Comparison of ENCODE assay signal across 9 mouse cellular contexts in the genomic region with DNA sequence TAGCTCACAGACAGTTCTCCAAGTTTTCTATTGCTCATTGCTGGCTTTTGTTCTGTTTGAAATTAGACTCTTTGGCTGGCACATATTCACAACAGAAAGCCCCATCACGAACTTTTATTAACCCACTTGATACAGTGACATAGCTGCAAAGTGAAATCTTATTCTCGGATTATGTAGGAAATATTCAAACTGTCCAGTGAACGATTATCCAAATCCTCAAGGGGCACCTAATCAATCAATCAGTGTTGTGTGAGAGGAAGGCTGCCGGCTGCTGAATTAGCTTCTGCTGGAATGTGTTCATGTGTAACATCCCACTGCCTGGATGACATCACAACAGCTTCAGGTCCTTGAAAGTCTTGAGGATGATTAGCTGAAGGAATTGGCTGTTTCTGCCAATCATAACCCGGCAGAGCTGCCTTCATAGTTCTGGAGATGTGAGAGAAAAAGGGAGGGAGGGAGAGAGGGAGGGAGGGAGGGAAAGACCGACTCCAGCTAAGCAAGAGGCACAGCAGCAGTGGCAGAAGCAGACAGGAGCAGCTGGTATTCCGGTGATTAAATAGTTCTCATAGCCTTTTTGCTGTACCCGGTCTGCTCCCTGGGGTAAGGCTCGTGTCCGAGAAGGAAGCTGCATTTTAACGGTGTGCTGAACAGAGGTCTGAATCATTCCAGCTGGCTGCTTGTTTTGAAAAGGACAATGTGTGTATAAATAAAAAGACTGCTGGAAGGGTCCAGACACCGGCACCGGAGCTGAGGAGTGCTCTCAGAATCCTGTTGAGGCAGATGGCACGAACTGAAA. TPM values are rescaled to one million over a fixed set of nuclear protein-coding genes. Genes with fewer than 3 reads are reported as not detected.
DNase-seq lines count a peak whose midpoint lies in the region; ATAC-seq and TF ChIP-seq lines count a peak whose summit lies in the region.
"Had no signal": no experiment of that assay in that cellular context is flagged by ENCODE, and none has a peak within 500 bp of the region (broad histone marks: within the 10 kb centered on the region; RNA-seq: fewer than 3 reads in every experiment).

Gene Ndst4 (plus strand): TSS at position 476 of the 796 bp plus-strand sequence.

- peak within 1 kb of the TSS; percentile 54 for H3K4me3 ChIP-seq in heart, embryonic 16.5 days (ENCODE audit: low read length)
- H3K4me3 ChIP-seq in embryonic facial prominence, embryonic 10.5 days = peak within 1 kb of the TSS; percentile 47
- H3K4me3 ChIP-seq in hindbrain, embryonic 14.5 days (replicated peaks; ENCODE audit: low read length) = peak within 1 kb of the TSS; percentile 42
- peak within 1 kb of the TSS; percentile 38 for H3K4me3 ChIP-seq in limb, embryonic 10.5 days
- peak within 1 kb of the TSS; percentile 48 for H3K4me3 ChIP-seq in midbrain, postnatal 0 days (ENCODE audit: low read depth, low read length)

- 21% methylated on average over 14 of the region's 14 CpGs for WGBS in heart, embryonic 16.5 days
- 22% methylated on average over 14 of the region's 14 CpGs for WGBS in embryonic facial prominence, embryonic 10.5 days
- WGBS in hindbrain, embryonic 14.5 days = 4% methylated on average over 14 of the region's 14 CpGs
- WGBS in limb, embryonic 10.5 days = 37% methylated on average over 14 of the region's 14 CpGs
- WGBS in midbrain, postnatal 0 days = 9% methylated on average over 14 of the region's 14 CpGs

- no peaks in the 10 kb centered on the region for H3K36me3 ChIP-seq in heart, embryonic 16.5 days (ENCODE audit: control insufficient read depth, insufficient read depth)
- no peaks in the 10 kb centered on the region for H3K36me3 ChIP-seq in embryonic facial prominence, embryonic 10.5 days (replicated peaks)
- no peaks in the 10 kb centered on the region for H3K36me3 ChIP-seq in hindbrain, embryonic 14.5 days (replicated peaks; ENCODE audit: control insufficient read depth, insufficient read depth)
- H3K36me3 ChIP-seq in limb, embryonic 10.5 days = no peaks in the 10 kb centered on the region
- H3K36me3 ChIP-seq in midbrain, postnatal 0 days (ENCODE audit: insufficient read depth, low read length) = no peaks in the 10 kb centered on the region

- no peak for DNase-seq in heart, adult 11 months
- DNase-seq in embryonic facial prominence, embryonic 10.5 days (ENCODE audit: low spot score) = peak; percentile 45
- peak; percentile 57 for DNase-seq in hindbrain, embryonic 14.5 days (ENCODE audit: low spot score)
- DNase-seq in limb, embryonic 10.5 days (ENCODE audit: low spot score) = peak; percentile 47
- peak; percentile 77 for DNase-seq in midbrain, postnatal 0 days (ENCODE audit: low spot score)
- DNase-seq in spleen, adult 12 weeks (ENCODE audit: low spot score) = no peak

- H3K27me3 ChIP-seq in heart, embryonic 16.5 days (ENCODE audit: control insufficient read depth, insufficient read depth, low read length) = no peaks in the 10 kb centered on the region
- no peaks in the 10 kb centered on the region for H3K27me3 ChIP-seq in embryonic facial prominence, embryonic 10.5 days (replicated peaks; ENCODE audit: low read depth, poor library complexity, severe bottlenecking)
- no peaks in the 10 kb centered on the region for H3K27me3 ChIP-seq in hindbrain, embryonic 14.5 days (ENCODE audit: control insufficient read depth, insufficient read depth, low read length)
- H3K27me3 ChIP-seq in limb, embryonic 10.5 days (ENCODE audit: low read depth, poor library complexity, severe bottlenecking) = no peaks in the 10 kb centered on the region
- H3K27me3 ChIP-seq in midbrain, postnatal 0 days (ENCODE audit: insufficient read depth, low read length) = no peaks in the 10 kb centered on the region

- no peak within 1 kb of the TSS for H3K27ac ChIP-seq in heart, embryonic 16.5 days (ENCODE audit: low read length)
- no peak within 1 kb of the TSS; the same call in 1 of the 2 replicates for H3K27ac ChIP-seq in embryonic facial prominence, embryonic 10.5 days (replicated peaks)
- H3K27ac ChIP-seq in hindbrain, embryonic 14.5 days = peak within 1 kb of the TSS; percentile 76
- H3K27ac ChIP-seq in limb, embryonic 10.5 days = peak within 1 kb of the TSS; percentile 48; the same call in 1 of the 2 replicates
- H3K27ac ChIP-seq in midbrain, postnatal 0 days (ENCODE audit: low read depth, low read length) = peak within 1 kb of the TSS; percentile 57

- ATAC-seq in heart, embryonic 16.5 days (replicated peaks; ENCODE audit: extremely low read depth, insufficient read depth, low FRiP score) = 0 out of 2 replicates have a peak, but pooled peaks have one; percentile 37
- peak; percentile 95 for ATAC-seq in hindbrain, embryonic 14.5 days (ENCODE audit: low FRiP score)
- ATAC-seq in midbrain, postnatal 0 days (ENCODE audit: low FRiP score) = peak; percentile 89
- no peak for ATAC-seq in erythroblast, adult 5-6 weeks (replicated peaks; ENCODE audit: low FRiP score, poor library complexity, severe bottlenecking)

- no peaks in the 10 kb centered on the region for H3K9me3 ChIP-seq in heart, embryonic 16.5 days (replicated peaks; ENCODE audit: control insufficient read depth, low read length)
- no peaks in the 10 kb centered on the region for H3K9me3 ChIP-seq in embryonic facial prominence, embryonic 10.5 days
- no peaks in the 10 kb centered on the region for H3K9me3 ChIP-seq in hindbrain, embryonic 14.5 days (ENCODE audit: control insufficient read depth, low read length)
- no peaks in the 10 kb centered on the region for H3K9me3 ChIP-seq in limb, embryonic 10.5 days (replicated peaks)
- no peaks in the 10 kb centered on the region for H3K9me3 ChIP-seq in midbrain, postnatal 0 days (ENCODE audit: low read length)

- TF ChIP-seq CTCF in midbrain, postnatal 0 days (IDR thresholded peaks at IDR 0.05) = no peak

- H3K4me1 ChIP-seq in heart, embryonic 16.5 days (ENCODE audit: control insufficient read depth, insufficient read depth, low read length) = peaks cover 5% of the 10 kb centered on the region; the same call in 1 of the 2 replicates
- peaks cover 15% of the 10 kb centered on the region for H3K4me1 ChIP-seq in embryonic facial prominence, embryonic 10.5 days
- H3K4me1 ChIP-seq in hindbrain, embryonic 14.5 days (replicated peaks; ENCODE audit: control insufficient read depth, insufficient read depth, low read length) = no peaks in the 10 kb centered on the region
- H3K4me1 ChIP-seq in limb, embryonic 10.5 days = peaks cover 15% of the 10 kb centered on the region
- H3K4me1 ChIP-seq in midbrain, postnatal 0 days (ENCODE audit: insufficient read depth, low read length) = no peaks in the 10 kb centered on the region

- peak within 1 kb of the TSS; percentile 45 for H3K9ac ChIP-seq in heart, embryonic 16.5 days (ENCODE audit: low read length)
- peak within 1 kb of the TSS; percentile 62 for H3K9ac ChIP-seq in hindbrain, embryonic 14.5 days
- peak within 1 kb of the TSS; percentile 60 for H3K9ac ChIP-seq in midbrain, postnatal 0 days (replicated peaks; ENCODE audit: low read length, poor library complexity, severe bottlenecking)

- peak within 1 kb of the TSS; percentile 55 for H3K4me2 ChIP-seq in heart, embryonic 16.5 days (ENCODE audit: low read depth, low read length)
- peak within 1 kb of the TSS; percentile 58 for H3K4me2 ChIP-seq in hindbrain, embryonic 14.5 days (replicated peaks)
- peak within 1 kb of the TSS; percentile 56 for H3K4me2 ChIP-seq in midbrain, postnatal 0 days (ENCODE audit: low read depth, low read length, poor library complexity, severe bottlenecking)

RNA-seq across cellular contexts. Expression of gene Ndst4, which starts in this region (rescaled TPM):
- polyA plus RNA-seq in heart, embryonic 16.5 days (2015; fragmentation: Nextera tagmentation; extraction: Ambion mirVana) = 0.20 and 0.66 TPM in 2 replicates
- 0.11 and 0.34 TPM in 2 replicates for polyA plus RNA-seq in embryonic facial prominence, embryonic 10.5 days (2016; fragmentation: Nextera tagmentation; extraction: Ambion mirVana)
- polyA plus RNA-seq in hindbrain, embryonic 14.5 days (2014; fragmentation: Nextera tagmentation; extraction: Ambion mirVana) = 3.6 and 6.7 TPM in 2 replicates
- polyA plus RNA-seq in limb, embryonic 10.5 days (2016; fragmentation: Nextera tagmentation; extraction: Ambion mirVana) = 0.03 and 0.20 TPM in 2 replicates
- total RNA-seq in midbrain, postnatal 0 days (2014; rRNA removed) = 49.1 and 49.4 TPM in 2 replicates
- polyA plus RNA-seq in midbrain, postnatal 0 days (2015; fragmentation: Nextera tagmentation; extraction: Ambion mirVana) = 5.6 and 7.0 TPM in 2 replicates
- not detected in 2 replicates for total RNA-seq in erythroblast, adult 5-6 weeks (2015; ENCODE audit: low replicate concordance)
- not detected in 2 replicates for total RNA-seq in erythroblast, adult 5-6 weeks (2017; ENCODE audit: low replicate concordance)
- total RNA-seq: liver, adult 2 months had no signal
- polyA plus RNA-seq: liver, adult 2 months had no signal

Comparison
In these comparisons a context has a peak if more than half of its experiments do, and no peak if none do; other contexts are left out.
1. RNA of gene Ndst4 (total RNA-seq): 49.1 to 49.4 TPM in midbrain, postnatal 0 days; not detected in erythroblast, adult 5-6 weeks; every median in the first group is over 10 times any median in the second.
2. Peak in ATAC-seq, H3K4me3 ChIP-seq, H3K9ac ChIP-seq and H3K4me2 ChIP-seq in heart, embryonic 16.5 days; RNA of the gene not detected or under 1 TPM.
3. Peak in DNase-seq and H3K4me3 ChIP-seq in embryonic facial prominence, embryonic 10.5 days; RNA of the gene not detected or under 1 TPM.
4. Peak in DNase-seq, H3K4me3 ChIP-seq and H3K27ac ChIP-seq in limb, embryonic 10.5 days; RNA of the gene not detected or under 1 TPM.
5. H3K27ac ChIP-seq: peak in hindbrain, embryonic 14.5 days (single experiment) and midbrain, postnatal 0 days (single experiment); none in heart, embryonic 16.5 days (single experiment) and embryonic facial prominence, embryonic 10.5 days (single experiment).
6. DNase-seq: peak in hindbrain, embryonic 14.5 days (single experiment) and midbrain, postnatal 0 days (single experiment); none in heart, adult 11 months (single experiment) and spleen, adult 12 weeks (single experiment).
7. Peak in every context shown above with its lines, with median percentiles within 50 percentile points of each other: H3K4me2 ChIP-seq, H3K4me3 ChIP-seq and H3K9ac ChIP-seq.